Mouse (Mus musculus) urinary bladder, postnatal 0 days (tissue): Measurements from ENCODE around the gene Vmn2r91. TPM values are rescaled to one million over a fixed set of nuclear protein-coding genes. Genes with fewer than 3 reads are reported as not detected.

Experiments used
- polyA plus RNA-seq: library from polyadenylated mRNA; unstranded; fragments of >200 nt; fragmentation: Nextera tagmentation; extraction: Ambion mirVana; gene quantifications from 2 replicates; pipeline ENCODE4 v1.2.1, GENCODE M21; 2015

Vmn2r91 gene
- not detected in 2 replicates for polyA plus RNA-seq

GRCm38 (mm10) chr17:18084716-18085115 lies at the start of gene Vmn2r91:
Gene Vmn2r91, plus strand, starts transcription at chr17:18085016.

DNA sequence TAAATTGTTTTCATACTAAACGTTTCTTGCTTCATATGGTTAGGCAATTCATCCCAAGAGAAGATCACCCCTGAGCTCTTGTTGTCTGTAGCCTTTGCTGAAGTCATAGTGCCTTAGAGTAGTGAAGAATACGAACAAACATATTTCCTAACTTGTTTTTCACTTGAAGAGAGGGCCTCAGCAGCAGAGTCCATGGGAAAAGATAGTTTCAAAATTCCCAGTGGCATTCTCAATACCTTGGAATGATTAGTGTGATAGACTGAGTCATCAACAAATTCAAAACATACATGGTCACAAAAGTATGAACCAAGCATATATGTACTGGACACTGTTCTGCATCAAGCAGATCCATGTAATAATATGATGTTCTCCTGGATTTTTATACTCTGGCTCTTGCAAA lies 35.7 kb upstream of the Vmn2r91 start, which contains the start of gene Vmn2r124:
Vmn2r124 (plus strand) TSS at position 301 of the 400 bp plus-strand sequence.

GRCm38 (mm10) chr17:18151587-18151986 lies 66.8 kb downstream of the Vmn2r91 start, which contains the start of gene Vmn2r92:
Gene Vmn2r92, plus strand, starts transcription at chr17:18151887.

Other genes starting within 250 kb of the Vmn2r91 start
- 8.1 and 12.4 TPM in 2 replicates for gene Has1, start 229.8 kb upstream of the Vmn2r91 start, polyA plus RNA-seq
- gene Fpr1, start 201.1 kb upstream of the Vmn2r91 start, polyA plus RNA-seq, result 0.75 and 5.9 TPM in 2 replicates
- gene Fpr2, start 197.2 kb upstream of the Vmn2r91 start, polyA plus RNA-seq, result 0.58 and 2.4 TPM in 2 replicates
- not detected in 2 replicates for gene Fpr3, start 197.2 kb upstream of the Vmn2r91 start, polyA plus RNA-seq
- not detected in 2 replicates for gene Fpr-rs4, start 63.3 kb upstream of the Vmn2r91 start, polyA plus RNA-seq
- gene Vmn2r124, start 35.6 kb upstream of the Vmn2r91 start, polyA plus RNA-seq, result not detected in 2 replicates
- gene Vmn2r92, start 66.9 kb downstream of the Vmn2r91 start, polyA plus RNA-seq, result not detected in 2 replicates
- not detected in 2 replicates for gene Vmn2r94, start 192.7 kb downstream of the Vmn2r91 start, polyA plus RNA-seq
- not detected in 2 replicates for gene Vmn2r93, start 213.1 kb downstream of the Vmn2r91 start, polyA plus RNA-seq